ENCODE assay signal across 8 mouse cellular contexts in the genomic region with DNA sequence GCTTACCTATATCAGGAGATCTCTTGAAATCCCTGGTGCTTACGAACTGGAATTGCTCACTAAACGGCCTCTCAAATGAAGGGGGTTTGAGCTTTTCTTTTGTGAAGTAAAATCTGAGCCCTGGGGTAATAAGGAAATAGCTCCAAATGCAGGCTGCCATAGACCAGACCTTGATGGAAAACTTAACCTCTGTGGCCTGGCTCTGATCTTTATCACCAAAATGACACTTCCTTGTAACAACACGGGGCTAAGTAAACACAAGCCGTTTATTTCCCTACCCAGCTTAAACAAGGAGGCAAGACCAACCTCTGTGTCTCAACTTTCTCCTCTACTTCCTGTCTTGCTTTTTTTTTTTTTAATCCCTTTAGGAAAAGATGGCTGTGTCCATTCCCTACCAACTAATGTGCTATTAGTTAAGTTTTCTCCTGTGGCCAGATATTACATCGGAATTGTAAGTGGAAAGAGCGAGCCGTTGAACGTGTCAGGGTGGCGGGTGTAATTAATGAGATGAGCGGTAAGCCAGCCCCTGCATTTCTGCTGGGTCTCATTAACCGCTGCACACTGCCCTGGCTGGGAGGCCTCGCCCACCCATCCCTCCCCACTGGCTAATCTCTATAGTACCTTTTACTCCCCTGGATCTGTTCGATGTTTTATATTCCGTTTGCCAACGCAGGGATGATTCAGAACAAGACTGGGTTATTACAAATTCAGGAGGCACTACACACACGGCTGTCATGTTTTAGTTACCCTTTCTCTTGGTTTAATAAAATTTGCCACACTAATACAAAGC. TPM values are rescaled to one million over a fixed set of nuclear protein-coding genes. Genes with fewer than 3 reads are reported as not detected.
DNase-seq lines count a peak whose midpoint lies in the region; ATAC-seq and TF ChIP-seq lines count a peak whose summit lies in the region.
"Had no signal": no experiment of that assay in that cellular context is flagged by ENCODE, and none has a peak within 500 bp of the region (broad histone marks: within the 10 kb centered on the region; RNA-seq: fewer than 3 reads in every experiment).

No protein-coding gene starts in this region.

- H3K9ac ChIP-seq in ES-Bruce4 (ENCODE audit: low read depth, poor library complexity, severe bottlenecking), result peak overlapping the region; percentile 68
- H3K9ac ChIP-seq in hindbrain, embryonic 13.5 days, result peak overlapping the region; percentile 76
- no peak overlapping the region for H3K9ac ChIP-seq in midbrain, embryonic 12.5 days (replicated peaks)

- no peak for TF ChIP-seq CTCF in ES-Bruce4 (IDR thresholded peaks at IDR 0.05; ENCODE audit: low read depth, low read length)

- H3K4me3 ChIP-seq in ES-Bruce4 (ENCODE audit: low read depth, low read length), result no peak overlapping the region
- H3K4me3 ChIP-seq in hindbrain, embryonic 13.5 days, result peak overlapping the region; percentile 50
- peak overlapping the region; percentile 53 for H3K4me3 ChIP-seq in midbrain, embryonic 12.5 days
- H3K4me3 ChIP-seq: myocyte had no signal

- H3K27me3 ChIP-seq in ES-Bruce4 (ENCODE audit: control insufficient read depth, insufficient read depth, low read length, poor library complexity, severe bottlenecking), result peaks cover 2% of the 10 kb centered on the region; the same call in 1 of the 2 replicates
- H3K27me3 ChIP-seq in hindbrain, embryonic 13.5 days, result peaks cover 44% of the 10 kb centered on the region
- H3K27me3 ChIP-seq in midbrain, embryonic 12.5 days, result peaks cover 57% of the 10 kb centered on the region

- no peak for DNase-seq in frontal cortex, postnatal 10 days (ENCODE audit: low spot score in 2 of 2)
- DNase-seq in thymus, postnatal 10 days (ENCODE audit: low spot score in 2 of 2), result no peak
- no peak for DNase-seq in frontal cortex, postnatal 36 days (ENCODE audit: low spot score in 2 of 2)

- no peak overlapping the region for H3K27ac ChIP-seq in ES-Bruce4 (ENCODE audit: insufficient read depth, low read length)
- peak overlapping the region; percentile 83 for H3K27ac ChIP-seq in hindbrain, embryonic 13.5 days
- peak overlapping the region; percentile 87 for H3K27ac ChIP-seq in midbrain, embryonic 12.5 days (replicated peaks)

- no peaks in the 10 kb centered on the region for H3K9me3 ChIP-seq in ES-Bruce4 (replicated peaks; ENCODE audit: control insufficient read depth, insufficient read depth, low read length, poor library complexity, severe bottlenecking)
- H3K9me3 ChIP-seq in hindbrain, embryonic 13.5 days, result no peaks in the 10 kb centered on the region
- no peaks in the 10 kb centered on the region for H3K9me3 ChIP-seq in midbrain, embryonic 12.5 days

- ATAC-seq in common myeloid progenitor, adult 5-6 weeks (replicated peaks; ENCODE audit: low read depth, poor library complexity, severe bottlenecking), result peak; percentile 67
- peak; percentile 19; the same call in 1 of the 2 replicates for ATAC-seq in hindbrain, embryonic 13.5 days (ENCODE audit: low FRiP score)
- ATAC-seq in midbrain, embryonic 12.5 days (ENCODE audit: low FRiP score, low read depth), result peak; percentile 29; the same call in 1 of the 2 replicates

- peak overlapping the region; percentile 97 for H3K4me2 ChIP-seq in hindbrain, embryonic 13.5 days
- peak overlapping the region; percentile 97 for H3K4me2 ChIP-seq in midbrain, embryonic 12.5 days (replicated peaks)

- WGBS in hindbrain, embryonic 13.5 days, result 8% methylated on average over 16 of the region's 16 CpGs
- 6% methylated on average over 16 of the region's 16 CpGs for WGBS in midbrain, embryonic 12.5 days

- no peak for TF ChIP-seq POLR2A in ES-Bruce4 (IDR thresholded peaks at IDR 0.05; ENCODE audit: insufficient read depth, low read length)

- no peak for TF ChIP-seq EP300 in ES-Bruce4 (IDR thresholded peaks at IDR 0.05; ENCODE audit: insufficient read depth, low read depth, low read length)

- H3K4me1 ChIP-seq in ES-Bruce4 (ENCODE audit: control insufficient read depth, insufficient read depth, low read length), result no peaks in the 10 kb centered on the region
- peaks cover 36% of the 10 kb centered on the region for H3K4me1 ChIP-seq in hindbrain, embryonic 13.5 days (replicated peaks)
- H3K4me1 ChIP-seq in midbrain, embryonic 12.5 days, result peaks cover 28% of the 10 kb centered on the region

- no peaks in the 10 kb centered on the region for H3K36me3 ChIP-seq in ES-Bruce4 (ENCODE audit: control insufficient read depth, insufficient read depth, low read length, poor library complexity, severe bottlenecking)
- no peaks in the 10 kb centered on the region for H3K36me3 ChIP-seq in hindbrain, embryonic 13.5 days
- H3K36me3 ChIP-seq in midbrain, embryonic 12.5 days, result no peaks in the 10 kb centered on the region

RNA-seq across cellular contexts. Expression of gene Grik4, which starts 47.7 kb away (rescaled TPM):
- polyA plus RNA-seq in ES-Bruce4 (2011; ENCODE audit: insufficient read depth, insufficient read length, low read depth, missing spikeins), result 0.75 and 1.0 TPM in 2 replicates
- not detected in 2 replicates for total RNA-seq in common myeloid progenitor, adult 5-6 weeks (2017)
- 7.3 and 8.7 TPM in 2 replicates for polyA plus RNA-seq in hindbrain, embryonic 13.5 days (2015; fragmentation: Nextera tagmentation; extraction: Ambion mirVana)
- 3.6 and 4.8 TPM in 2 replicates for polyA plus RNA-seq in midbrain, embryonic 12.5 days (2016; fragmentation: Nextera tagmentation; extraction: Ambion mirVana)
- polyA plus RNA-seq: myocyte had no signal
